Mouse (Mus musculus) mouse embryonic stem cell (cell line): ENCODE data around the gene Arhgap6.

Source experiments
- in situ Hi-C, 2 experiments: fragments of 300-500 bp; cut with MboI; formaldehyde crosslinking; loops; 1 replicate in 1 of 2; 3 replicates in 1 of 2; pipeline ENCODE4 v1.14.3; 2019 to 2020; ENCODE audit warnings: low sequenced_read_pairs in 2 of 2, low pct_unique_long_range_greater_than_20kb in 1 of 2, mixed read lengths in 1 of 2; ENCODE audit not compliant: unreplicated experiment in 1 of 2

Arhgap6 gene

GRCm38 (mm10) chrX:168794974-168795858 is at the start of gene Arhgap6:
Gene Arhgap6, plus strand, starts transcription at chrX:168795099.
- in situ Hi-C loops: no loop called here

DNA sequence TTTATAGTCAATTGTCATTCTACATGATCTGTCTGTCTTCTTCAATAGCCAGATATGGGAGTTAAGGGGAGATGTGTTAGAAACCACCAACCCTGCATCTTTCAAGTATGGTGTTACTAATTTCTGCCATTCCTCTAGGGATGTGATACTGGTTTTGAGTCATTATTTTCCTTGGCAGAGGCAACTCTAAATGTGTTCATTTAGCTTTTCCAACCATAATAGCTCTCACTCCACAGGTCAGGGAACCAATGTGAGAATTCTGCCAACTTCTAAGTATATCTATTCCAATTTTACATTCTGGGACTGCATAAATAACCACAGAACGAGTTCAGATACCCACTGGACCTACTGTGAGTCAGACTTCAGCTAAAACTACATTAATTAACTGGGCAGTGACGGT is 47.9 kb upstream of the Arhgap6 start:
- in situ Hi-C loops: no loop called here

DNA sequence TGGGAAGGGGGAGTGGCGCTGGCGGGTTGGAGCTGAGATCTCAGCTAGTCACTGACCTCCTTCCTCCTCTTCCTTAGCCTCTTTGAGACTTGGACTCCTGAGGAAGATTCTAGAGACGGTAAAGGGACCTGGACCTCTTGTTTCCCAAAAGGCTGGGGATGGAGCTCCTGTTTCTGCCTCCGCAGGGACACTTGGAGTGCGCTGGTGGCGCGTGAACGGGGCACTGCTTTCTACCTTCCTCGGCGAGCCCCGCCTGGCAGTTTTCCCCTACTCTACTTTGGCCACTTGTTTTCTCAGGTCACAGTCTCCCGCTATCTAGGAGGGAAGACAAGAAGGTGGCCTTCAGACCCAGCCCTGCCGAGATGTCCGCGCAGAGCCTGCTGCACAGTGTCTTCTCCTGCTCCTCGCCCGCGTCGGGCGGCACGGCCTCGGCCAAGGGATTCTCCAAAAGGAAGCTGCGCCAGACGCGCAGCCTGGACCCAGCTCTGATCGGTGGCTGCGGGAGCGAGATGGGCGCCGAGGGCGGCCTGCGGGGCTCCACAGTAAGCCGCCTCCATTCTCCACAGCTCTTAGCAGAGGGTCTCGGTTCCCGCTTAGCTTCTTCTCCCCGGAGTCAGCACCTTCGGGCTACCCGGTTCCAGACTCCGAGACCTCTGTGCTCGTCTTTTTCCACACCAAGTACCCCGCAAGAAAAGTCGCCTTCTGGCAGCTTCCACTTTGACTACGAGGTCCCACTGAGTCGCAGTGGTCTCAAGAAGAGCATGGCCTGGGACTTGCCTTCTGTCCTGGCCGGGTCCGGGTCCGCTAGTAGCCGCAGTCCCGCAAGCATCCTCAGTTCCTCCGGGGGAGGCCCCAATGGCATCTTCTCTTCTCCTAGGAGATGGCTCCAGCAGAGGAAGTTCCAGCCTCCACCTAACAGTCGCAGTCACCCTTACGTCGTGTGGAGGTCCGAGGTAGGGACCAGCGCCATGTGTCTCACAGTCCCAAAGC is 1.3 kb downstream of the Arhgap6 start:
- in situ Hi-C loops: no loop called here

DNA sequence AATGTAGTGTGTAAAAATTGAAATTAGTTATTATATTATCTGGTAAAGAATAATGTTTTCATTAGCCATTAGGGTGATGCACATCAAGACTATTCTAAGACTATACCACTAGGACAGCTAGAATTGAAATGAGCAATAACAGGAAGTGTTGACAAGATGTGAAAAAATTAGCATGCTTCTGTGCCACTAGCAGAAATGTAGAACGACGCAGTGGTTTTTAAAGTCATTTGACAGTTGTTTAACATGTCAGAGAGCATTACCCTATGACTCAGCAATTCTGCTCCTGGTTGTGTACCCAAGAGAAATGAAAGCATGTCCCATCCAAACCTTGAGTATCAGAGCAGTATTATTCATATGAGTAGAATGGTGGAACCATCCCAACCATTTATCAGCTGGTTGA is 9.8 kb downstream of the Arhgap6 start:
- in situ Hi-C loops: no loop called here

DNA sequence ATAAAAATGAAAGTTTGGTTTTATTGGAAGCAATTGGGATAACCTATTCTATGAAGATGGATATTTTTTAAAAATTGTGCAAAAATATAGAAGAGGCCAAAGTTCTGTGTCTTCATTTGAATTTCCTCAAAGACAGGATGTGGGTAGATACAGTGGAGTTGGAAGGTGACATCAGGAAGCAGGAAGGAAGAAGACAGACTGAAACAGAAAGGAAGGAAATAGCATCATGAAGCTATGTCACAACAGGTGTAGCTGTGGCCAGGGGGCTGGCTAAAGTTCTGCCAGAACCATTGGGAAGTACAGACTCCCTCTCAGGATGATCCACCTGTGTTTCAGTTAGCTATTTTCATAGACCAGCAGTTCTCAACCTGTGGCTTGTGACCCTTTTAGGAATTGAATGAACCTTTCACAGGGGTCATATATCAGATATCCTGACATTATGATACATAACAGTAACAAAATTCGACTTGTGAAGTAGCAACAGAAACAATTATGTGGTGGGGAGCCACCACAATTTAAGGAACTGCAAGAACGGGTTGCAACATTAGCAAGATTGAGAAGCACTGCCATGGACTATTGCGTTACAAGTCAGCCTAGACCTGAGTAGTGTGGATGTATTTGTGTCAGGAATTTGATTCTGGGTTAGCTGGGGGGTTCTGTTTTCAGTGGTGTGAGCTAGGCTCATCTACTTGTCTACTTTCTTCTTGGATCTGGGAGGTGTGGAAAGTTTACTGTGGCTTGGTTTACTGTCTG is 15.8 kb downstream of the Arhgap6 start:
- in situ Hi-C loops: no loop called here

DNA sequence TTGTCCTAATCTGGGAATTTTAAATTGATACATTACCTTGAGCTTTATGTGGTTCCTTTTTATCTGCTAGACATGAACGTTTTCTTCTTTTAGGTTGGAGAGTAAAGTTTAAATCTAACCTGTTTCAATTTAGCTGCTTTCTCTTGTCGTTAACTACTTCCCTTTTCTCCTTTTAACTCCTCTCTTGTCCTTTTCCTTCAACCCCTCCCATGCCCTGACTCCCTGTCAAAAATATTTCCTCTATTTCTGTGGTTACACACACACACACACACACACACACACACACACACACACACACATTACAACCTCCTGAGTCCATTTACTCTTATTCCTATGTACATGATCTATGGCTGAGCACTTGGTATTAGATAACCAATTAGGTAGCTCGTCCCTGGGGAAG is 24.0 kb downstream of the Arhgap6 start:
- in situ Hi-C loops: no loop called here

DNA sequence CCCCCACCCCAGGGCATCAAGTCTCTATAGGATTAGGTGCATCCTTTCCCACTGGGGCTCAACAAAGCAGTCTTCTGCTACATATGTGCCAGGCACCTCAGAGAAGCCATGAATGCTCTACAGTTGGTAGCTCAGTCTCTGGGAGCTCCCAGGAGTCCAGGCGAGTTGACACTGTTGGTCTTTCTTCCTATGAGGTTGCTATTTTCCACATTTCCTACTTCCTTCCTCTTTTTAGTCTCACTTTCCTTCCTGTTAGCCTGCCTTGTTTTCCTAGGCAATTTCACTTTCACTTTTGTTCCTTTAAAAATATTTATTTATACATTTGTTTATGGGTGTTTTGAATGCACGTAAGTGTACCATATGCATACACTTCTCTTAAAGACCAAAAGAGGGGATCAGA is 29.3 kb downstream of the Arhgap6 start:
- in situ Hi-C loops: no loop called here

DNA sequence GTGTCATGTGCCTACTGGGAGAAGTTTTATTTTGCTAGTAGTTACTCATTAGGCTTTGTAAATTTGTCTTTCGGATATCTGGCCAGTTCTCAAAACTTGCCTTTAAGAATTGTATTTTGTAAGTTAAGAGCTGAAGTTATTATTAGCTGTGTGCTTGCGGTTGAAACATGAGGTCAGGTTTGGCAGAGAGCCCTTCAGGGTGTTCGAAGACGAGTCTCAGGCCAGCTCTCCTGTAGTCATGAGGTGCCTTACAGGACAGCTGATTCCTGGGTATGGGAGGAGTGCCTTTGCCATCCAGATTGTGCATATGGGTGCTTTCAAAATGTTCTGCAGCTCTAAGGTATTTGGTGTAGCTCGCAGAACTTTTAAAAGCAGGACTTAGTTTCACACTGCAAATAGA is 37.4 kb downstream of the Arhgap6 start:
- in situ Hi-C loops: no loop called here

DNA sequence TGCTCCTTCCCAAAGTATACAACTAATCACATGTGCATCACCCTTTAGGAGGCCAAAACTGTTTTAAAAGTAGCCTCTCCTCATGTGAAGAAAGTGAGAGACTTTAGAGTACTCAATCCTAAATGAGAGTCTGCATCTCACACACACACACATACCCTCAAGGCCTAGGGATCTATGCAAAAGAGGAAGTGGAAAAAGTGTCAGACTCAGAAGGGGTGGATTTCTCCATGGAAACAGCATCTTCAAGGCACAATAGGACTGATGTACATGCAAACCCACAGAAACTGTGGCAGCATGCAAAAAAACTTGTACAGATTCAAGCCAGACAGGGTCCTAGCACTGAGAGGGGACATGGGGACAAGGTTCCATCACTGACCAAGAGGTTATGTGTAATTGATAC is 53.2 kb downstream of the Arhgap6 start:
- in situ Hi-C loops: no loop called here

- in situ Hi-C loops: no loop called here
These were observed 79.8 kb downstream of the Arhgap6 start for GRCm38 (mm10) chrX:168874688-168875087.

- in situ Hi-C loops: no loop called here
These were observed 108.7 kb downstream of the Arhgap6 start for GRCm38 (mm10) chrX:168903557-168903956.

DNA sequence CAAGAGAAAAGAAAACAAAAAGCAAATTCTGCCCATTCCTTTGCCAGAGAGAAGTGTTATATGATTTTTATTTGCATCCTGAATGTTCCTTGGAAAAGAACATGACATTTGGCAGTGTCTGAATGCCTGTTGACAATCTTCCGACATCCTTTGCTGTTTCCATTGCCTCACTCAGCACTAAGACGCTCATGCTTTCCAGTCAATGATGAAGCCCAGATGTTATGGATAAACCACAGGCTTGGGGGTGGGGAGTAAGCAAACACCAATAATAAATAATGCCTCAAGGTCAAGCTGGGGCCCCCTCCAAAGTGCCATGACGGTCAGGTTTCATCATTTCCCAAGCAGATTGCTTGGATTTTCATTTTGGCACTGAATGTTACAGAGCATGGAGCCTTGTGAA is 109.2 kb downstream of the Arhgap6 start:
- in situ Hi-C loops: no loop called here

DNA sequence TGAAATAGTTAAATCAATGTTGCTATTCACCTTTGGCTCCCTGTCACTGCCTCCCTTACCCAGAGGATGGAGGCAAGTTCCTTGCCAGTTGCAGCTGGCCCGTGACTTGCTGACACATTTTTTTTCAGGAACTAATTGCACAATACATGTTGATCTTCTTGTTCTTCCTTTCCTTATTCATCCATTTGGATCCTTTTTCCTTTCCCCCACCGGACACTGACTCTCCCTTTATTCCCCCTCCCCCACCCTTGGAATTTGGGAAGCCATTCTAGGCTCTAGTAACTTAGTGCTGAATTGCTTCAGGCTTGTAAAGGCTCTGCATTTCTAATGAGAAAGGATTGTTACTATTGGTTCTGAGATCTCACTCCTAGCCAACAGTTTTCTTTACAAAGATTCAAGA is 112.7 kb downstream of the Arhgap6 start:
- in situ Hi-C loops: no loop called here

DNA sequence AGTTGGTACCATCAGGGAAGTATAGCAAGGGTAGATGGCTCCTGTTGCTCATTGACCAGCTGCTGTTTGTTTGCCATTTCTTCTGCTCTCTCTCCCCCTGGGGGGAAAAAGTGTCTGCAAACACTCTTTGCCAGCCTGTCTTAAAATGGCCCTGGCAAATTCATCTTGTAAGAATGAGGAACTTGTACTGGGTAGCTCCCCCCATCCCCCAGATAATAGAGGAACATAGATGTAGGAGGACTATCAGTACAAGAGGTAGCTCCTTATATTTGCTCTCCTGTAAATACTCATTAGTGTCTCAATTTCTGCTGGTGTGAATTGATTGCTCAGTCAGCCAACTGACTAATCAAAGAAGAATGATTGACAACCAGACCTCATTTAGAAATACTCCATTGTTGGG is 118.6 kb downstream of the Arhgap6 start:
- in situ Hi-C loops: no loop called here

DNA sequence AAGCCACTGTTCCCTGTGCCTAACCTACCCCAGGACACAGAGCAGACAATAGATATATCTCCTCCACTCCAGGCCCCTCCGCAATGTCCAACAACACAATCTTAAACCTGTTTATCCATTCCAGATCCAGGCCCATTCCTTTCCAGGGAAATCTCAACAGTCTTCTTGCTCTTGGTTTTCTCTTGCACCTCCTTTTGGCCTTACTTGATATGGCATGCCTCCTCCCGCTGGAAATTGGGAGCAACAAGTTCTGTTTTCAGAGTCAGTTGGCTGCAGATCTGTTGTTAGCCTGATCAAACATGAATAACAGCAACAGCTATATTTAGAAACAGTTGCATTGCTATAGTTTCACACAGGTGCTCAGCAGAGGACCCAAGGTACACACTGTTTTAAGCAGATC is 126.0 kb downstream of the Arhgap6 start:
- in situ Hi-C loops: no loop called here

GRCm38 (mm10) chrX:168932420-168932819 is 137.5 kb downstream of the Arhgap6 start:
- in situ Hi-C loops: no loop called here

DNA sequence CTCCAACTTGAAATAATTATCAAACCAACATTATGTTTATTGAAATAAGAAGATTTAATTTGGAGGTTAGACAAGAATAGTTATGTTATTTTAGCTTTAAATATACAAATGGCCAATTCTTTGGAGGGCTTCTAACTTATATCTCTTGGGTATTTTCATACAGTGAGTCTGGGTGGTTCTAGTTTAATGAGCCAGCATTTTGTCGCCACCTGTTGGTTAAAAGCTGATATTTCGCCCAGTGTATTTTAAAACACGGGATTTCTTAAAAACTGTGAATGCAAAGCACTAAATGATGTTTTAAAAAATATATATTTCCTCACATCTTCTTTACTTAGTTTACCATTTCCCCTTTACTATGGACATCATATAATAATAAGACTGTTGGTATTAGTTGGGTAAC is 140.5 kb downstream of the Arhgap6 start:
- in situ Hi-C loops: no loop called here

- in situ Hi-C loops: no loop called here
These were observed 143.0 kb downstream of the Arhgap6 start for GRCm38 (mm10) chrX:168937941-168938340.

GRCm38 (mm10) chrX:168941684-168942083 is 146.8 kb downstream of the Arhgap6 start:
- in situ Hi-C loops: no loop called here
